Comparison of ENCODE assay signal across 22 mouse cellular contexts in genomic region chr1:88427987-88428741, GRCm38 (mm10). TPM values are rescaled to one million over a fixed set of nuclear protein-coding genes. Genes with fewer than 3 reads are reported as not detected.
DNase-seq lines count a peak whose midpoint lies in the region; ATAC-seq and TF ChIP-seq lines count a peak whose summit lies in the region.
"Had no signal": no experiment of that assay in that cellular context is flagged by ENCODE, and none has a peak within 500 bp of the region (broad histone marks: within the 10 kb centered on the region; RNA-seq: fewer than 3 reads in every experiment).

No protein-coding gene starts in this region.

- no peaks in the 10 kb centered on the region for H3K36me3 ChIP-seq in kidney, embryonic 16.5 days (ENCODE audit: insufficient read depth, low read length)
- H3K36me3 ChIP-seq: G1E; heart, embryonic 15.5 days; limb, embryonic 12.5 days had no signal

- no peaks in the 10 kb centered on the region for H3K9me3 ChIP-seq in kidney, embryonic 16.5 days (ENCODE audit: low read length)
- H3K9me3 ChIP-seq: forebrain, embryonic 13.5 days; G1E; heart, embryonic 15.5 days; limb, embryonic 12.5 days; liver, embryonic 13.5 days had no signal

- no peak overlapping the region for H3K4me3 ChIP-seq in lung, adult 2 months (replicated peaks; ENCODE audit: extremely low read depth, low read depth, low read length)
- no peak overlapping the region for H3K4me3 ChIP-seq in kidney, embryonic 16.5 days (ENCODE audit: low read length)
- H3K4me3 ChIP-seq: forebrain, embryonic 13.5 days; heart, embryonic 15.5 days; limb, embryonic 12.5 days; liver, embryonic 13.5 days had no signal

- no peak overlapping the region for H3K9ac ChIP-seq in kidney, embryonic 16.5 days (replicated peaks; ENCODE audit: low read length)
- H3K9ac ChIP-seq: forebrain, embryonic 13.5 days; heart, embryonic 15.5 days; limb, embryonic 12.5 days; liver, embryonic 13.5 days had no signal

- DNase-seq in right cerebral cortex, adult 2 months (ENCODE audit: low spot score in 2 of 2) = peak; percentile 25 to 41
- DNase-seq in right cerebral cortex, postnatal 10 days (ENCODE audit: low spot score in 2 of 2) = no peak
- DNase-seq in lung, adult 2 months = peak; percentile 23
- DNase-seq in lung, postnatal 14 days = peak; percentile 21
- no peak for DNase-seq in layer of hippocampus, postnatal 10 days (ENCODE audit: low spot score in 2 of 2)
- DNase-seq: adrenal gland, adult 8-10 months; cerebellum, adult 11 months; cerebellum, postnatal 25 days; gastrocnemius, postnatal 10 days; heart, adult 18-20 months; kidney, adult 18-20 months; liver, embryonic 13.5 days; midbrain, embryonic 14.5 days; thymus, adult 18-20 months had no signal

- no peak for TF ChIP-seq CTCF in lung, adult 2 months (IDR thresholded peaks at IDR 0.05; ENCODE audit: insufficient read depth, low read length)

- no peak for TF ChIP-seq POLR2A in lung, adult 2 months (IDR thresholded peaks at IDR 0.05; ENCODE audit: borderline replicate concordance, extremely low read depth, low read depth, low read length)

- H3K27ac ChIP-seq in kidney, embryonic 16.5 days (ENCODE audit: low read length) = no peak overlapping the region
- H3K27ac ChIP-seq: forebrain, embryonic 13.5 days; heart, embryonic 15.5 days; limb, embryonic 12.5 days; liver, embryonic 13.5 days had no signal

- 55% methylated on average over 11 of the region's 11 CpGs for WGBS in lung, adult 2 months
- 67% methylated on average over 11 of the region's 11 CpGs for WGBS in kidney, embryonic 16.5 days

- H3K4me2 ChIP-seq in kidney, embryonic 16.5 days (replicated peaks; ENCODE audit: low read depth, low read length) = no peak overlapping the region
- H3K4me2 ChIP-seq: forebrain, embryonic 13.5 days; heart, embryonic 15.5 days; limb, embryonic 12.5 days; liver, embryonic 13.5 days had no signal

- H3K4me1 ChIP-seq in lung, adult 2 months (ENCODE audit: control insufficient read depth, insufficient read depth, low read length) = no peaks in the 10 kb centered on the region
- H3K4me1 ChIP-seq in kidney, embryonic 16.5 days (ENCODE audit: insufficient read depth, low read length) = no peaks in the 10 kb centered on the region
- H3K4me1 ChIP-seq: heart, embryonic 15.5 days had no signal

- ATAC-seq in kidney, embryonic 16.5 days (ENCODE audit: low FRiP score, low TSS enrichment) = no peak
- ATAC-seq in activated CD4-positive, CD25-positive, alpha-beta regulatory T cell, adult 4 months = no peak
- ATAC-seq: forebrain, embryonic 13.5 days had no signal

- no peaks in the 10 kb centered on the region for H3K27me3 ChIP-seq in kidney, embryonic 16.5 days (ENCODE audit: insufficient read depth, low read length)
- H3K27me3 ChIP-seq: forebrain, embryonic 13.5 days; liver, embryonic 13.5 days had no signal

RNA-seq across cellular contexts. Expression of gene Spp2, which starts 21.4 kb away (rescaled TPM):
- 0.18 TPM in 1 of 2 replicates, not detected in the other for polyA plus RNA-seq in lung, adult 2 months (2012; rRNA removed)
- under 1 TPM in 1 of 2 experiments, not detected in 1; 0.54 TPM for total RNA-seq in layer of hippocampus, postnatal 10 days (2021)
- polyA plus RNA-seq in kidney, embryonic 16.5 days (2015; fragmentation: Nextera tagmentation; extraction: Ambion mirVana) = 111 and 141 TPM in 2 replicates
- not detected for polyA plus RNA-seq in activated CD4-positive, CD25-positive, alpha-beta regulatory T cell, adult 4 months (2017; shearing (Covaris generic))
- total RNA-seq: adrenal gland, adult 8-10 months; G1E; heart, adult 18-20 months; hematopoietic stem cell, adult 5-6 weeks; megakaryocyte, adult 5-6 weeks had no signal
- polyA plus RNA-seq: forebrain, embryonic 13.5 days; G1E; limb, embryonic 12.5 days had no signal

Comparison
In these comparisons a context has a peak if more than half of its experiments do, and no peak if none do; other contexts are left out.
1. DNase-seq: peak in right cerebral cortex, adult 2 months (2 of 2), lung, adult 2 months (single experiment) and lung, postnatal 14 days (single experiment); none in right cerebral cortex, postnatal 10 days (0 of 2) and layer of hippocampus, postnatal 10 days (0 of 2).
2. RNA of gene Spp2, which starts 21.4 kb away (polyA plus RNA-seq): 111 to 141 TPM in kidney, embryonic 16.5 days; 0.18 TPM in lung, adult 2 months and not detected in activated CD4-positive, CD25-positive, alpha-beta regulatory T cell, adult 4 months; every median in the first group is over 10 times any median in the second.